In genomic region chr17:45586449-45586837, GRCm38 (mm10) we compare ENCODE assay signal across 11 mouse cellular contexts. TPM values are rescaled to one million over a fixed set of nuclear protein-coding genes. Genes with fewer than 3 reads are reported as not detected.
DNase-seq lines count a peak whose midpoint lies in the region; ATAC-seq and TF ChIP-seq lines count a peak whose summit lies in the region.
"Had no signal": no experiment of that assay in that cellular context is flagged by ENCODE, and none has a peak within 500 bp of the region (broad histone marks: within the 10 kb centered on the region; RNA-seq: fewer than 3 reads in every experiment).

No protein-coding gene starts in this region.

- no peak for ATAC-seq in heart, embryonic 12.5 days (ENCODE audit: insufficient number of reproducible peaks, low FRiP score)
- no peak for ATAC-seq in midbrain, postnatal 0 days (ENCODE audit: low FRiP score)
- ATAC-seq in midbrain, embryonic 14.5 days (ENCODE audit: low FRiP score, low TSS enrichment), result no peak
- no peak for ATAC-seq in stomach, postnatal 0 days (ENCODE audit: low FRiP score, low TSS enrichment)
- no peak for ATAC-seq in activated CD4-positive, CD25-positive, alpha-beta regulatory T cell, adult 4 months

- 0 out of 2 replicates have a peak, but pooled peaks cover 4% of the 10 kb centered on the region for H3K9me3 ChIP-seq in heart, embryonic 12.5 days (replicated peaks)
- H3K9me3 ChIP-seq in midbrain, postnatal 0 days (ENCODE audit: low read length), result no peaks in the 10 kb centered on the region
- H3K9me3 ChIP-seq in midbrain, embryonic 14.5 days (ENCODE audit: control insufficient read depth, low read length), result no peaks in the 10 kb centered on the region
- no peaks in the 10 kb centered on the region for H3K9me3 ChIP-seq in stomach, postnatal 0 days (ENCODE audit: control insufficient read depth, low read length)
- H3K9me3 ChIP-seq: embryonic facial prominence, embryonic 15.5 days; neural tube, embryonic 13.5 days had no signal

- DNase-seq in heart, postnatal 10 days, result no peak
- DNase-seq in midbrain, postnatal 0 days (ENCODE audit: low spot score), result no peak
- no peak for DNase-seq in midbrain, embryonic 14.5 days
- DNase-seq in cerebellum, postnatal 25 days, result peak; percentile 31 to 49
- DNase-seq in stomach, postnatal 0 days (ENCODE audit: low spot score), result no peak
- DNase-seq in gastrocnemius, postnatal 14 days, result no peak

- 88% methylated on average over 3 of the region's 3 CpGs for WGBS in heart, embryonic 12.5 days
- WGBS in midbrain, postnatal 0 days, result 97% methylated on average over 3 of the region's 3 CpGs
- over 99% methylated on average over 3 of the region's 3 CpGs for WGBS in midbrain, embryonic 14.5 days
- WGBS in stomach, postnatal 0 days, result 98% methylated on average over 3 of the region's 3 CpGs

- H3K27ac ChIP-seq in heart, embryonic 12.5 days (ENCODE audit: poor library complexity, severe bottlenecking), result peak overlapping the region; percentile 94
- H3K27ac ChIP-seq in midbrain, postnatal 0 days (ENCODE audit: low read depth, low read length), result no peak overlapping the region
- no peak overlapping the region for H3K27ac ChIP-seq in midbrain, embryonic 14.5 days (replicated peaks; ENCODE audit: low read depth, low read length)
- peak overlapping the region; percentile 89; the same call in 1 of the 2 replicates for H3K27ac ChIP-seq in stomach, postnatal 0 days (replicated peaks)

- H3K36me3 ChIP-seq in heart, embryonic 12.5 days, result peaks cover 35% of the 10 kb centered on the region
- no peaks in the 10 kb centered on the region for H3K36me3 ChIP-seq in midbrain, postnatal 0 days (ENCODE audit: insufficient read depth, low read length)
- no peaks in the 10 kb centered on the region for H3K36me3 ChIP-seq in midbrain, embryonic 14.5 days (ENCODE audit: control insufficient read depth, insufficient read depth, low read length)
- H3K36me3 ChIP-seq in stomach, postnatal 0 days (ENCODE audit: control insufficient read depth, insufficient read depth, low read length), result peaks cover 6% of the 10 kb centered on the region

- peaks cover 43% of the 10 kb centered on the region for H3K4me1 ChIP-seq in heart, embryonic 12.5 days (replicated peaks)
- H3K4me1 ChIP-seq in midbrain, postnatal 0 days (ENCODE audit: insufficient read depth, low read length), result no peaks in the 10 kb centered on the region
- H3K4me1 ChIP-seq in midbrain, embryonic 14.5 days (ENCODE audit: control insufficient read depth, insufficient read depth, low read length), result peaks cover 13% of the 10 kb centered on the region; the same call in 1 of the 2 replicates
- H3K4me1 ChIP-seq in stomach, postnatal 0 days (replicated peaks; ENCODE audit: control insufficient read depth, insufficient read depth), result 0 out of 2 replicates have a peak, but pooled peaks cover 5% of the 10 kb centered on the region

- TF ChIP-seq CTCF in midbrain, postnatal 0 days (IDR thresholded peaks at IDR 0.05), result peak; percentile 61
- TF ChIP-seq CTCF in stomach, postnatal 0 days (IDR thresholded peaks at IDR 0.05; ENCODE audit: low read depth), result peak; percentile 63

- H3K4me2 ChIP-seq in heart, embryonic 12.5 days, result no peak overlapping the region
- no peak overlapping the region for H3K4me2 ChIP-seq in midbrain, postnatal 0 days (ENCODE audit: low read depth, low read length, poor library complexity, severe bottlenecking)
- no peak overlapping the region for H3K4me2 ChIP-seq in midbrain, embryonic 14.5 days (ENCODE audit: low read length)
- H3K4me2 ChIP-seq in stomach, postnatal 0 days (replicated peaks; ENCODE audit: low read depth), result no peak overlapping the region
- H3K4me2 ChIP-seq: embryonic facial prominence, embryonic 15.5 days; neural tube, embryonic 13.5 days had no signal

- no peak overlapping the region for H3K9ac ChIP-seq in heart, embryonic 12.5 days
- no peak overlapping the region for H3K9ac ChIP-seq in midbrain, postnatal 0 days (replicated peaks; ENCODE audit: low read length, poor library complexity, severe bottlenecking)
- no peak overlapping the region for H3K9ac ChIP-seq in midbrain, embryonic 14.5 days (replicated peaks; ENCODE audit: low read length)
- no peak overlapping the region for H3K9ac ChIP-seq in stomach, postnatal 0 days (ENCODE audit: low read length)
- H3K9ac ChIP-seq: embryonic facial prominence, embryonic 15.5 days; neural tube, embryonic 13.5 days had no signal

- TF ChIP-seq EP300 in stomach, postnatal 0 days (optimal IDR thresholded peaks at IDR 0.05), result no peak

- intact Hi-C loops in heart, postnatal 10 days (cut with DNase I), result no loop called here
- intact Hi-C loops in gastrocnemius, postnatal 14 days (cut with DNase I; ENCODE audit: low total_unique reads), result no loop called here

- no peaks in the 10 kb centered on the region for H3K27me3 ChIP-seq in heart, embryonic 12.5 days (replicated peaks)
- no peaks in the 10 kb centered on the region for H3K27me3 ChIP-seq in midbrain, postnatal 0 days (ENCODE audit: insufficient read depth, low read length)
- no peaks in the 10 kb centered on the region for H3K27me3 ChIP-seq in midbrain, embryonic 14.5 days (ENCODE audit: control insufficient read depth, insufficient read depth, low read length)
- no peaks in the 10 kb centered on the region for H3K27me3 ChIP-seq in stomach, postnatal 0 days (ENCODE audit: control insufficient read depth, insufficient read depth, low read length)
- H3K27me3 ChIP-seq: embryonic facial prominence, embryonic 15.5 days; neural tube, embryonic 13.5 days had no signal

- H3K4me3 ChIP-seq in heart, embryonic 12.5 days, result no peak overlapping the region
- no peak overlapping the region for H3K4me3 ChIP-seq in midbrain, postnatal 0 days (ENCODE audit: low read depth, low read length)
- H3K4me3 ChIP-seq in midbrain, embryonic 14.5 days (replicated peaks; ENCODE audit: low read depth, low read length), result no peak overlapping the region
- no peak overlapping the region for H3K4me3 ChIP-seq in stomach, postnatal 0 days (ENCODE audit: low read depth, low read length)
- H3K4me3 ChIP-seq: embryonic facial prominence, embryonic 15.5 days; neural tube, embryonic 13.5 days had no signal

RNA-seq across cellular contexts. Expression of gene Slc29a1, which starts 13.0 kb away (rescaled TPM):
- polyA plus RNA-seq in heart, embryonic 12.5 days (2016; fragmentation: Nextera tagmentation; extraction: Ambion mirVana), result 68.3 and 74.1 TPM in 2 replicates
- 10 to 100 TPM; 88.3 to 99.0 TPM for total RNA-seq in heart, postnatal 10 days (2021)
- total RNA-seq in midbrain, postnatal 0 days (2014; rRNA removed), result 45.3 and 82.1 TPM in 2 replicates
- polyA plus RNA-seq in midbrain, postnatal 0 days (2015; fragmentation: Nextera tagmentation; extraction: Ambion mirVana), result 38.4 TPM in 2 replicates
- 21.2 and 33.2 TPM in 2 replicates for polyA plus RNA-seq in midbrain, embryonic 14.5 days (2014; fragmentation: Nextera tagmentation; extraction: Ambion mirVana)
- polyA plus RNA-seq in stomach, postnatal 0 days (2015; fragmentation: Nextera tagmentation; extraction: Ambion mirVana), result 49.4 and 55.3 TPM in 2 replicates
- polyA plus RNA-seq in activated CD4-positive, CD25-positive, alpha-beta regulatory T cell, adult 4 months (2017; shearing (Covaris generic)), result 10 to 100 TPM; 82.3 to 85.3 TPM
- total RNA-seq in gastrocnemius, postnatal 14 days (2021), result 10 to 100 TPM; 59.2 to 71.6 TPM

RNA-seq across cellular contexts. Expression of gene Hsp90ab1, which starts 13.4 kb away (rescaled TPM):
- 1,306 and 1,316 TPM in 2 replicates for polyA plus RNA-seq in heart, embryonic 12.5 days (2016; fragmentation: Nextera tagmentation; extraction: Ambion mirVana)
- 1,000 to 10,000 TPM; 1,000 to 1,054 TPM for total RNA-seq in heart, postnatal 10 days (2021)
- 1,063 and 1,068 TPM in 2 replicates for total RNA-seq in midbrain, postnatal 0 days (2014; rRNA removed)
- polyA plus RNA-seq in midbrain, postnatal 0 days (2015; fragmentation: Nextera tagmentation; extraction: Ambion mirVana), result 1,368 and 1,371 TPM in 2 replicates
- 1,248 and 1,388 TPM in 2 replicates for polyA plus RNA-seq in midbrain, embryonic 14.5 days (2014; fragmentation: Nextera tagmentation; extraction: Ambion mirVana)
- polyA plus RNA-seq in stomach, postnatal 0 days (2015; fragmentation: Nextera tagmentation; extraction: Ambion mirVana), result 715 and 750 TPM in 2 replicates
- 100 to 1,000 TPM; 836 to 982 TPM for polyA plus RNA-seq in activated CD4-positive, CD25-positive, alpha-beta regulatory T cell, adult 4 months (2017; shearing (Covaris generic))
- 100 to 1,000 TPM; 735 to 778 TPM for total RNA-seq in gastrocnemius, postnatal 14 days (2021)

RNA-seq across cellular contexts. Expression of gene Mymx, which starts 15.5 kb away (rescaled TPM):
- 0.24 and 0.92 TPM in 2 replicates for polyA plus RNA-seq in heart, embryonic 12.5 days (2016; fragmentation: Nextera tagmentation; extraction: Ambion mirVana)
- not detected for total RNA-seq in heart, postnatal 10 days (2021)
- not detected in 2 replicates for total RNA-seq in midbrain, postnatal 0 days (2014; rRNA removed)
- polyA plus RNA-seq in midbrain, postnatal 0 days (2015; fragmentation: Nextera tagmentation; extraction: Ambion mirVana), result not detected in 2 replicates
- polyA plus RNA-seq in midbrain, embryonic 14.5 days (2014; fragmentation: Nextera tagmentation; extraction: Ambion mirVana), result not detected in 2 replicates
- 1.2 and 1.5 TPM in 2 replicates for polyA plus RNA-seq in stomach, postnatal 0 days (2015; fragmentation: Nextera tagmentation; extraction: Ambion mirVana)
- not detected for polyA plus RNA-seq in activated CD4-positive, CD25-positive, alpha-beta regulatory T cell, adult 4 months (2017; shearing (Covaris generic))
- 1 to 10 TPM; 6.2 to 7.3 TPM for total RNA-seq in gastrocnemius, postnatal 14 days (2021)
- total RNA-seq: hematopoietic stem cell, adult 5-6 weeks had no signal

RNA-seq across cellular contexts. Expression of gene Slc35b2, which starts 22.8 kb away (rescaled TPM):
- 85.6 and 89.6 TPM in 2 replicates for polyA plus RNA-seq in heart, embryonic 12.5 days (2016; fragmentation: Nextera tagmentation; extraction: Ambion mirVana)
- total RNA-seq in heart, postnatal 10 days (2021), result 10 to 100 TPM; 34.5 to 36.8 TPM
- total RNA-seq in midbrain, postnatal 0 days (2014; rRNA removed), result 91.7 and 113 TPM in 2 replicates
- 71.8 and 75.3 TPM in 2 replicates for polyA plus RNA-seq in midbrain, postnatal 0 days (2015; fragmentation: Nextera tagmentation; extraction: Ambion mirVana)
- 73.0 and 77.1 TPM in 2 replicates for polyA plus RNA-seq in midbrain, embryonic 14.5 days (2014; fragmentation: Nextera tagmentation; extraction: Ambion mirVana)
- 72.7 and 76.8 TPM in 2 replicates for polyA plus RNA-seq in stomach, postnatal 0 days (2015; fragmentation: Nextera tagmentation; extraction: Ambion mirVana)
- 10 to 100 TPM; 27.7 to 33.8 TPM for polyA plus RNA-seq in activated CD4-positive, CD25-positive, alpha-beta regulatory T cell, adult 4 months (2017; shearing (Covaris generic))
- 10 to 100 TPM; 25.6 to 28.6 TPM for total RNA-seq in gastrocnemius, postnatal 14 days (2021)

RNA-seq across cellular contexts. Expression of gene Nfkbie, which starts 30.9 kb away (rescaled TPM):
- 2.5 and 3.1 TPM in 2 replicates for polyA plus RNA-seq in heart, embryonic 12.5 days (2016; fragmentation: Nextera tagmentation; extraction: Ambion mirVana)
- total RNA-seq in heart, postnatal 10 days (2021), result 1 to 10 TPM; 1.8 to 2.7 TPM
- 2.0 and 4.8 TPM in 2 replicates for total RNA-seq in midbrain, postnatal 0 days (2014; rRNA removed)
- polyA plus RNA-seq in midbrain, postnatal 0 days (2015; fragmentation: Nextera tagmentation; extraction: Ambion mirVana), result 2.5 and 3.1 TPM in 2 replicates
- 4.2 and 4.9 TPM in 2 replicates for polyA plus RNA-seq in midbrain, embryonic 14.5 days (2014; fragmentation: Nextera tagmentation; extraction: Ambion mirVana)
- 1.6 and 2.0 TPM in 2 replicates for polyA plus RNA-seq in stomach, postnatal 0 days (2015; fragmentation: Nextera tagmentation; extraction: Ambion mirVana)
- 10 to 100 TPM; 28.3 to 50.2 TPM for polyA plus RNA-seq in activated CD4-positive, CD25-positive, alpha-beta regulatory T cell, adult 4 months (2017; shearing (Covaris generic))
- 1 to 10 TPM; 1.1 to 1.4 TPM for total RNA-seq in gastrocnemius, postnatal 14 days (2021)

Comparison
In these comparisons a context has a peak if more than half of its experiments do, and no peak if none do; other contexts are left out.
1. H3K27ac ChIP-seq: peak in heart, embryonic 12.5 days (single experiment) and stomach, postnatal 0 days (single experiment); none in midbrain, postnatal 0 days (single experiment) and midbrain, embryonic 14.5 days (single experiment).
2. DNase-seq: peak in cerebellum, postnatal 25 days (2 of 2); none in heart, postnatal 10 days (0 of 2), midbrain, postnatal 0 days (single experiment), midbrain, embryonic 14.5 days (single experiment), stomach, postnatal 0 days (single experiment) and gastrocnemius, postnatal 14 days (single experiment).